Mouse (Mus musculus) mesoderm, embryonic 11.5 days (tissue): ENCODE measurements at regions not wholly inside any gene's neighbourhood (a gene's known extent, or its start where the extent isn't known, plus 50 kb on each side); places are given as distances from the start of the nearest gene placed in this dataset.

ENCODE experiments used
- DNase-seq: peaks from one replicate; pipeline ENCODE4 v3.0.0-alpha.2; 2012; ENCODE audit warnings: low read depth, low spot score

- DNase-seq = no peak
These were observed 919.5 kb downstream of the D3Ertd751e start for GRCm38 (mm10) chr3:42661956-42662355.

- no peak for DNase-seq
These were observed 934.4 kb downstream of the D3Ertd751e start for GRCm38 (mm10) chr3:42676668-42677398.

- DNase-seq = no peak
These were observed 952.3 kb downstream of the D3Ertd751e start for GRCm38 (mm10) chr3:42694726-42695125.

- no peak for DNase-seq
These were observed 996.5 kb downstream of the D3Ertd751e start for GRCm38 (mm10) chr3:42738910-42739309.

DNA sequence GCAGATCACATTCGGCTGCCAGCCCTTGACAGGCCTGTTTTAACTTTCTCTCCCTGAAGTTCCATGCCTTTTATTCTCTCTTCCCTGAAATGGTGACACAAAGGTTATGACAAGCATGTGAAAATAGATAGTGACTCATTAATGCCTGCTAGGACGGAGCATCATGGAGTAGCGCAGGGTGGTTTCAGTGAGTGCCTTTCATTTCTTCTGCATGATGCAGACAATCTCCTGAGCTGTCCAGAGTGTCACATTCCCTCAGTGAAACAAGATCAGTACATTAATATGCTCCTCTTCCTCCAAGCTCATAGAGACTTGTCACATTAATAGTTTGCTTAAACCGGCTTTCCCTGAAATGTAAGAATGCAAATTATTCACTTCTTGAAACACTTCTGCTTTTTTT is 1010.7 kb downstream of the D3Ertd751e start:
- DNase-seq = no peak

GRCm38 (mm10) chr3:42757335-42757734 is 1014.9 kb downstream of the D3Ertd751e start:
- no peak for DNase-seq

- DNase-seq = no peak
These were observed 1015.5 kb downstream of the D3Ertd751e start for GRCm38 (mm10) chr3:42757830-42758385.

DNA sequence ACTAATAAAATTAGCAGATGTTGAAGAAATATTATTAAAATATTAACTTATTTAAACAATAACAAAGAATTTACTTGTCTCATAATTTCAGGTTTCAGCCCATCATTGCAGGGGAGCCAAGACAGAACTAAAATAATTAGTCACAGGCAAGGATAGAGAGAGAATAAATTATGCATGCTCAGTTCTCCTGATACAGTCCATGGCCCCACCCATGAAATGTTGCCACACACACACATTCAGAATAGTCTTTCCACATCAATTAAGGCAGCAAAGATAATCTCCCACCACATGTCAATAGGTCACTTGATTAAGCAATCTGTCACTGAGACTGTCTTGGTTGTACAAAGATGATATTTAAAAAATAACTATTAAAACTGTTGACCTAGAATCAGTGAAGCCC is 1019.8 kb downstream of the D3Ertd751e start:
- DNase-seq = no peak

DNA sequence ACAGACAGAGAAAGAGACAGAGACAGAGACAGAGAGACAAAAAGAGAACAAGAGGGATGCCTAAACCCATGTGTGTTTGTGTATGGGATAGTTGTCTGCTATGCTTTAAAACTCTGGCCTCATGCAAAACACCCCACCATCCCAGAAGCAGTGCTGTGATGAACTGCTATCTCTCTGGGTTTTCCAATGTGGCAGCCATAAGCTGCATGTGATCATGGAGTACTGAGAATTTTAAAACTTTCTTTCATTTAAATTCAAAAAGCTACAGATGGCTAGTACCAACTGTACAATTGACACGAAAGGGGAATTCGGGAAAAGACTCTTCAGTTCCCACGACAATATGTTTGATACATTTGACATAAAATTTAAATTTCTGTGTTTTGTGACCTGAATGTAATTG is 1041.1 kb downstream of the D3Ertd751e start:
- DNase-seq = no peak

DNA sequence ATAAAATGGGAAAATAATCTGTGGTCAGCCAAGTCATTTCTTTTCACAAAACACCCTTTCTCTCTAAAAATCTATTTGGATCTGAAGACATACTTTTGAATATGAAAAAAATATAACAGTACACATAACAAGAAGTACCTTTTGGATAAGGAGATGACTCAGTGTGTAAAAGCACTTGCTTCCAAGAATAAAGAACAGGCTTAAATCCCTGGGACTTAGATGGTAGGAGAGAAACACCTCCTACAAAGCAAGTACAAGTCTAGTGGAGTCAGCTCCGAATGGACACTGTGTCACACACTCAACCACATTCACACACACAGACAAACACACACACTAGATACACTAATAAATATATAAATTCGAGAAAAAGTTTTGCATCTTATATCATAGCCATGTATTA is 1041.8 kb downstream of the D3Ertd751e start:
- no peak for DNase-seq

GRCm38 (mm10) chr3:42790415-42790814 is 1048.0 kb downstream of the D3Ertd751e start:
- peak; percentile 8 for DNase-seq

- no peak for DNase-seq
These were observed 1049.5 kb downstream of the D3Ertd751e start for GRCm38 (mm10) chr3:42791878-42792277.

GRCm38 (mm10) chr3:42830456-42830855 is 1088.0 kb downstream of the D3Ertd751e start:
- no peak for DNase-seq

- no peak for DNase-seq
These were observed 1125.0 kb downstream of the D3Ertd751e start for GRCm38 (mm10) chr3:42867370-42867769.

DNA sequence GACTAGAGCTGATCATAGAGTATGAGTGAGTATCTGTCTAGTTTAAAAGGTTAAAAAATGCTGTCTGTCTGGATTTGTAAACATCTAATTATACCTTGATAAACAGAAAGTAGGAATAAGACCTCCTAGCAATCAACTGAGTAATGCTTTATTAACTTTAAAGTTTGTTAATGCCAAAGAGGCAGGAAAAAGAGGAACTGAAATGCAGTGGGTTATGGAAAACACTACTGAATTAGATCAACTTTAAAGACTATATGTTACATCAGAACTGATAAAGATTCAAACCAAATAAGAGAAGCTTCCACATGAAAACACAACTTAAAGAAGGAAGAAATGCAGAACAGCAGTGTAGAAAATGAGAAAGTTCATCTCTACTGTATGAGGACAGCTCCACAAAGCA is 1136.6 kb downstream of the D3Ertd751e start:
- no peak for DNase-seq

- DNase-seq = no peak
These were observed 1142.1 kb downstream of the D3Ertd751e start for GRCm38 (mm10) chr3:42884481-42884880.

- no peak for DNase-seq
These were observed 1149.7 kb downstream of the D3Ertd751e start for GRCm38 (mm10) chr3:42892016-42892699.

DNA sequence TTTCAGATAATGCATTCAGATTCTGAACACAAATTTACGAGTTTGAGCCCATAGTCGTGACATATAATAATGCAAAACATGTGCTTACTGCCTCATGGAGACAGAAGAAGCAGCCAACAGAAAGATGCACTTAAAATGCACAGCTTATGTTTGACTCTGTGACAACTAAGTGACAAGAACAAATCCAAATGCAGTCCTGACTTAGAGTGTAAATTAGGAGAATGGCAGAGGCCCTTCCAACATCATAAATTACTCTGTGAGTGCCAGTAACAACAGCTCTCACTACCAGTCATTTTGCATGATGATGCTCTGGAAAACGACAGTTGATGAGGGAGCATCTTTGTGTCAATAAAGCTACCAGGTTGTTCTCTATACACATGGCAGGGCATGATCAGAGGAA is 1153.4 kb downstream of the D3Ertd751e start:
- DNase-seq = no peak

GRCm38 (mm10) chr3:42897936-42898335 is 1155.5 kb downstream of the D3Ertd751e start:
- DNase-seq = no peak

- no peak for DNase-seq
These were observed 1156.5 kb downstream of the D3Ertd751e start for GRCm38 (mm10) chr3:42898934-42899333.

GRCm38 (mm10) chr3:42900984-42901383 is 1158.6 kb downstream of the D3Ertd751e start:
- DNase-seq = no peak

GRCm38 (mm10) chr3:42906246-42906645 is 1163.8 kb downstream of the D3Ertd751e start:
- no peak for DNase-seq

DNA sequence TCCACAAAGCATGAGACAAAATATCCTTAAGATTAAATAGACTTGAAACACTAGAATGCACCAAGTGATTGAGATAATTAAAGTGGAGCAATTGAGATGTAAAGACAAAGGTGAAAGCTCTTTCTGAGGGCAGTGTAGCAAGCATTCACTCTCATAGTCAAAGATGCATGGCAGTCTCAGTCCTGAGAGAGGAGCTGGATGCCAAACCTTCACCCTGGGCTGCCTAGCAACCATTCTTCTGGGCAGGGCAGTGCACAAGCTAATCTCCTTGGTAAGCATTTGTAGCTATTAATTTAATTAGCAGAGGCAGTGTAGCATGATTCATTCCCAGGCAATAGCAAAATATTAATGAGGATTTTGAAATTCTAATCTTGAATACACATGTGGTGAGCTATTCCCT is 1166.0 kb downstream of the D3Ertd751e start:
- peak; percentile 19 for DNase-seq
